Mouse (Mus musculus) lung, postnatal 0 days (tissue): ENCODE data around the gene Mrrf.

Source experiments
- CTCF ChIP-seq: IDR thresholded peaks from 2 replicates; pipeline ENCODE4 v1.5.1; 2016; ENCODE audit warnings: antibody characterized with exemption, mild to moderate bottlenecking
- EP300 ChIP-seq: IDR thresholded peaks from 2 replicates; pipeline ENCODE4 v1.6.1; 2016; ENCODE audit warnings: antibody characterized with exemption, mild to moderate bottlenecking, control low read depth

- no peak for TF ChIP-seq EP300
- TF ChIP-seq CTCF, result no peak
These were observed 12.7 kb downstream of the Mrrf start for GRCm38 (mm10) chr2:36148876-36149365.
